Mouse (Mus musculus) layer of hippocampus, adult 9-11 months (tissue): ENCODE measurements around the gene Ddost.

Source experiments
- DNase-seq: peaks from one replicate; pipeline ENCODE4 v3.0.0; 2022

Gene Ddost

GRCm38 (mm10) chr4:138304340-138305104 lies at the start of gene Ddost:
TSS of gene Ddost (plus strand) at chr4:138304730.
- peak; percentile 99 for DNase-seq

- DNase-seq, result no peak
These were observed 47.3 kb upstream of the Ddost start for GRCm38 (mm10) chr4:138257116-138257687.

- no peak for DNase-seq
These were observed 45.9 kb upstream of the Ddost start for GRCm38 (mm10) chr4:138258663-138259062.

GRCm38 (mm10) chr4:138259482-138259881 lies 45.0 kb upstream of the Ddost start:
- no peak for DNase-seq

GRCm38 (mm10) chr4:138261843-138262681 lies 42.5 kb upstream of the Ddost start:
- peak; percentile 87 for DNase-seq

GRCm38 (mm10) chr4:138267869-138268268 lies 36.7 kb upstream of the Ddost start:
- no peak for DNase-seq

- peak; percentile 72 for DNase-seq
These were observed 32.2 kb upstream of the Ddost start for GRCm38 (mm10) chr4:138272011-138272997.

GRCm38 (mm10) chr4:138278346-138278745 lies 26.2 kb upstream of the Ddost start:
- DNase-seq, result peak; percentile 39

- peak; percentile 71 for DNase-seq
These were observed 21.7 kb upstream of the Ddost start for GRCm38 (mm10) chr4:138282834-138283233.

- DNase-seq, result no peak
These were observed 18.1 kb upstream of the Ddost start for GRCm38 (mm10) chr4:138286411-138286810.

- DNase-seq, result no peak
These were observed 15.8 kb upstream of the Ddost start for GRCm38 (mm10) chr4:138288691-138289090.

GRCm38 (mm10) chr4:138292028-138292427 lies 12.5 kb upstream of the Ddost start:
- DNase-seq, result no peak

GRCm38 (mm10) chr4:138293261-138293948 lies 11.1 kb upstream of the Ddost start:
- no peak for DNase-seq

- no peak for DNase-seq
These were observed 10.5 kb upstream of the Ddost start for GRCm38 (mm10) chr4:138293949-138294550.

- no peak for DNase-seq
These were observed 3.2 kb upstream of the Ddost start for GRCm38 (mm10) chr4:138301271-138301780.

GRCm38 (mm10) chr4:138303011-138303410 lies 1.5 kb upstream of the Ddost start:
- no peak for DNase-seq

GRCm38 (mm10) chr4:138303742-138304141 lies 788 bp upstream of the Ddost start:
- DNase-seq, result no peak

GRCm38 (mm10) chr4:138307025-138307424 lies 2.5 kb downstream of the Ddost start:
- no peak for DNase-seq

- DNase-seq, result no peak
These were observed 3.2 kb downstream of the Ddost start for GRCm38 (mm10) chr4:138307739-138308138.

- DNase-seq, result no peak
These were observed 5.9 kb downstream of the Ddost start for GRCm38 (mm10) chr4:138310311-138310910.

- DNase-seq, result no peak
These were observed 7.1 kb downstream of the Ddost start for GRCm38 (mm10) chr4:138311595-138311994.
